Mouse (Mus musculus) inflammation-experienced regulatory T-cells, adult 6 months (primary cell): Measurements from ENCODE around the gene Impg1. TPM values are rescaled to one million over a fixed set of nuclear protein-coding genes. Genes with fewer than 3 reads are reported as not detected.
A peak's percentile ranks its signal among the peaks of the same experiment; 100 is the strongest.

Experiments
- ATAC-seq: one replicate; pipeline ENCODE4 v1.8.0; 2017
- polyA plus RNA-seq, 3 experiments: library from polyadenylated mRNA; unstranded; fragments of 100-300 nt; shearing (Covaris generic); gene quantifications; one replicate each; pipeline ENCODE4 v1.2.1; 2017

Gene Impg1
- polyA plus RNA-seq, result under 1 TPM in 2 of 3 experiments, not detected in 1; 0.28 to 0.46 TPM

DNA sequence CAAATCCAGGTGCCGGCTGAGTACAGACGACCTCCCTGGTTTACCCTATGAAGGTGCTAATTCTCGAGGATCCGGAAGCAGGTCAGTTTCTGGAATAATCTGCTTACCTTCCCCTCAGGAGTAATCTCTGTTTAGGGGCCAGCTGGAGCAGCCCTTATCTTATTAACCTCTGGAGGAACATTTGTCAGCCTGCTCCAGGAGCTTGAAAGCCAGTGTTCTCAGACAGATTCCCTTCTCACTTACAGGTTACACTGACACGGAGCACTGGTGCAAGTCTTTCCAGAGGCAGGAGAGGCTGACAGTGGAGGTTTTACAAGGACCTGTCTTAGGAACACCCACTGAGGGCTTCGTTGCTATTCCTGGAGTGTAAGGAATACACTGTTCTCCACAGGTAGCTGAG is at the start of gene Impg1:
Gene Impg1, minus strand, starts transcription at position 101 of the 400 bp plus-strand sequence.
- ATAC-seq, result no peak

DNA sequence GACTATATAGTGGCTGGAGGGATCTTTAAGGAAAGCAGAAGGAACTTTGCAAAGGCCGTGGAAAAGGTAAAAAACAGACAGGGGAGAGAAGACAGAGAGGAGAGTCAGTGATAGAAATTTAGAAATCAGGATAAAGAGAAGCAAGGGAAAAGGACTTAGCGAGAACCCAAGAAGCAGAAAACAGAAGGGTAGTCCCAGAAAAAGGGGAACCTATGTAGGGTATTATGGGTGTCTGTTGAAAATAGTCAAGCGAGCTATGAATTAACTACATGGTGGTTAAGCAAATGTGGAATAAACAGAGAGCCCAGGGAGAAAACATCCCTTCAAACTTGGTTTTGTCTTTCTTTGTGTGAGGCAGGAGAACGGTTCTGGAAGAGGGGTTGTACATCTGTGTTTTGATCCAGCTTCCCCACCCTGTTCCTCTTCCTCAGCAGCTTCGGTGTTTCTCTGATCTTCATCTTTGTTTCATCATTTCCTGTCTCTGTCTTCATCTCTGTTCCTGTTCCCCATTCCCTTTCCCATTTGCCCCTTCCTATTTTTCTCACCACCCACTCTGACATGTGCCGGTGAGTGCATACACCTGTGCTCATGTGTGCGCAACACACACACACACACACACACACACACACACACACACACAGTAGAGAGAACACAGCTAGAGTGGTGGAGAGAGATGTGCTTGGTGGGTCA is 44.3 kb upstream of the Impg1 start:
- no peak for ATAC-seq

DNA sequence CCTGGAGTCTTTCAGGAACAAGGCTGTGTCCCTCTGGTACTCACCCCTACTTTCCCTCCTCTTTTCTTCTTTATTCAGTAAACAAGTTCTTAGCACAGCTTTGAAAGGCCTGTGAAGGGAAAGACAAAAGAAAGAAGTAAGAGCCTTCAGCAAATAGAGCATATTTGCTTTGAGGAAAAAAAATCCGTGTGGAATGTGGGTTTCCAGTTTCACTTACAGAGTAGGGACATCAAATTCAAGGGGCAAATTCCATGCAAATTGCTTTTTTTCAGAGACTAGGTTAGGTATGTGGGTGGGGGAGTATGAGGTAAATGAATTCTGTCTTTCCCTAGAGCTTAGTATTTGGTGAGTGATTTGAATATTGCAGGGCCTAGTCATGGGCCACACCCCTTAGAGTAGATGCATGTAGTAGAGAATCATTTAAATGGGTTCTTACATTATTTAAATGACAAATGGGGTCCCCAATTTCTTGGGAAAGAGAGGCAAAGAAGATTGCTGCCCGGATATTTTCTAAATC is 39.3 kb upstream of the Impg1 start:
- no peak for ATAC-seq

DNA sequence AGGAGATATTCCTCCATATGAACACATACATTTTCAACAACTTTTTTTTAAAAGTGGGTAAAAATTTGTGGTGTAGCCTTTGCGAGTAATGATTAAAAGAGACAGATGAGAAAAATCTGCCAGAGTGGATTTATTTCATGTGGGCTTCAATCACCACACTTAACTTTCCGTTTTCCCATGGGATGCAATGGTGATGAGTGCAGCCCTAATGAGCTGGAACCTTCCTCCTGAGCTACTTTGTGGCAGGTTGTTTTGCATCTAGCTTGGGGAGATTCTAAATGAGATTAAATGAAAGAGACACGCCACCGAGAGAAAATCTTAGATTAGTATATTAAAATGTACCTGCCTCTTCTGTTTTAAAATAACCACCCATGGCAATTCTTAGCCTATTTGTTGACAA is 26.3 kb upstream of the Impg1 start:
- no peak for ATAC-seq

DNA sequence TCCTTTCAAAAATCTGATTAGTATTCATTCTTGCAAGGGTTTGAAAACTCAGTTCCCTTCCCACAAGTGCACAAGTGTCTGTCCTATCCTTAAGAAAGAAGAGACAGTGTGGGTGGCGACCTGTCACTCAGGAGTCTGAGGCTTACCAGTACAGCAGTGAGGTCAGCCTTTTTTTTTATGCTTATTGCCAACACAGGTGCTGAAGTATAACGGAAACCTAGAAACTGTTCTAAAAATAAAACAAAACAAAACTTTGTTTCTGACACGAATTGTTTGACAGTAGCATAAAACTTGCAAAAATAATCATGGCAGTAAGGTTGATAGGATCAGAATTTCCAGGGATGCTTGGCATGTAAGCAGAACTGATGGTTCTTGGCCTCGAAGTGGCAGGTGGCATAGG is 4.9 kb downstream of the Impg1 start:
- ATAC-seq, result no peak

DNA sequence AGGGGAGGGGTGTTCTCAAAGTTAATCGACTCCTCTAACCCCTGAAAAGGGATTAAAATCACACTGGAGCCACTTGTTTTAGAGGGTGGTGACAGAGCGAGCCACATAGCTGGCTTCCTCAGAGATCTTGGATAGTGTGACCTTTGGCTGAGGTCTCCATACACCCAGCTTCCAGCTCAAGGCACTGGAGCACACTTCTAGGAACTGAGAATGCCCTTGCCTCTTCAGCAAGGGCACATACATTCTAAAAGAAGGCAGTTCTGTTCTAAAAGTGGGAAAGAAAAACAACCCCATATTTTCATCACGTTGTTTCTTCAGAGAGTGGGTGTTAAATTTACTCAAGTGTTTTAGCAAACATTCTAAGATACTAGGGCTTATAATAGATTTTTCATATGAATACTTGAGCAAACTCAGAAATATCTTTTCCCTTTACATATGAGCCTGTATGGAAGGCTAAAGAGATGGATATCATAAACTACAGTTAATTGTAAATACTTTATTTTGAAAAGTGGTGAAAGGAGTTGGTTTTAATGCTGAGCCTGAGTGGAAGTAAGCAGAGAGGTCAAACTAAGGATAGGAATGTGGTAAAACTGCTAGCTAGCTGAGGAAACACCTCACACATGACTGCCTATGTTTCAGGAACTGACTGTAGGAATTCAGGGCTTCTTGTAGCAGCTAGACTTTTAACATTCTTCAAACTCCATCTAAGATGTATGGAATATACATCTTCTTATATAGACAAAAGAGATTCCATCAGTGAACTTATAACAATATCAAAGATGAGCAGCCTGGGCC is 14.6 kb downstream of the Impg1 start:
- no peak for ATAC-seq

DNA sequence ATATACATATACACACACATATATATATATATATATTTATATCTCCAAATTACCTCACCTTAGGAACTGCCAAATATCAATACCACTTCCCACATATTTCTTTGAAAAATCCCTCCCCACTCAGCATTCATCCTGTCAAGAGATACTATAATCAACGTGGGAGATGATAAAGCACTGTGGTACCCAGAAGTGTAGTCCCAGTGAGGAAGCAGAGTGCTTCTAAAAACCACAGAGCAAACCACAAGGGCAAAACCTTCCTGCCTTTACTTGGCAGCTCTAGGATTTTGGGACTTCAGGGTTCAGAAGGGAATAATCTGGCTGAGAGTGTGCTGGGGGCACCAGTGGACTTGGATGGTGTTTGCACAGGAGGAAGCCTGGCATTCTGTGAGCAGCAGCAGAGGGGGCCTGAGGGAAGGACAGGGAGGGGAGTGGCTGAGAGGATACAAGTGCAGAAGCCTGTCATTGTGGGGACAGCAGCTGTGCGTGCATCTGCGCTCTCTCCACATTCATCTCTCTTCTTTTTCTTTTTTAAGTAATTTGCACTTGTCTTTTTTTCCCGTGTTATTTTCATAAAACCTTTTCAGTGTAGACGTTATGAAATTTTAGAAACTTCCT is 24.1 kb downstream of the Impg1 start:
- no peak for ATAC-seq

DNA sequence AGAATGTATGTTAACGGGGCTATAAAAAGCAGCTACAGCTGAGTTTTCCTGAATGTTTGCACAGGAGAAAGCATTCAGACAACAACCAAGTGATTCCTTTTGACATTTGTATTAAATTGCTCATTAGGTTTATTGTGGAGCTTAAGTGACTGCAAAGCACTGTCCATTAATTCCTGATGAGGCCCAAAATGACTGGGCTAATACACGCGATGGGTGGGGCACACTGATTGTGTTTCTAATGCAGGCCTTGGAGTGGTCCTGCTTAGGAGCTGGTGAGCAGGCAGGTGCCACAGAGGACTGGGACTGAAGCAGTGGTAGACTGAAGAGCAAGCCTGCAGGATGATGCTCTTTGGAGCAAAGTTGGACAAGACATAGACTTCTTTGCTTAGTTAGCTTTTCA is 73.9 kb downstream of the Impg1 start:
- ATAC-seq, result no peak

DNA sequence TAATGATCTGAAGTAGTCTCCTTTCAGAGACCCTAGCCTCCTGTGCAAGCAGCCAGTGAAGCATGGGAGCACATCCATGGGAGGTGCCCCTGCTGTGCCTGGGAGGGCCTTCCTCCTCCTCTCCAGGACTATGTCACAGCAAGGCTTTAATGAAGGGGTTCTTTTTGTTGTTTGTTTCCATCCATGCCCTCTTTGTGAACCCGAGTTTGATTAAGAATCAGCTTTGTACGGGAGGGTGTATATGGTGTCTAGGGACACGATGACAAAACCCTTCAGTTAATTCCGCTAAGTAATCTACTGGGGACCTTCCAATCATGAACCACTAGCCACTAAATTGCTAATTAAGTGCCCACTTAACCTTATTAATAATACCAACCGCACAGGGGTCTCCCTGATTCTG is 74.3 kb downstream of the Impg1 start:
- ATAC-seq, result no peak

DNA sequence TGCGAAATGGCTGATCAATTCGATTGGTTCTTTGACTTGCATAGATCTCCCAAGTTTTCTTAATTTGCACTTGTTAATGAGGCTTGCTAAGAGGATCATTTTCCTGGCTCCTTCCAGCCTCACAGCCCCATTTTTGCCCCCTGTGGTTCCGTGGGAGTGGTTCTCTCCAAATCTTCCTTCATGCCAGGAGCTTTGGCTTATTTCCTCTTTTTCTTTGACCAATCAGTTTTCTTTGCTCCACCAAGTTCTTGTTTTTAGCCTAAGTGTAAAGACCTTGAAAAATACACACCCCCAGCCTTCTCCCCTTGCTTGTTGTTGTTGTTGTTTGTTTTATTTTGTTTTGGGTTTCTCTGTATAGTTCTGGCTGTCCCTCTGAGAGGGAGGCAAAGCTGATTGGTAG is 77.4 kb downstream of the Impg1 start:
- ATAC-seq, result no peak

DNA sequence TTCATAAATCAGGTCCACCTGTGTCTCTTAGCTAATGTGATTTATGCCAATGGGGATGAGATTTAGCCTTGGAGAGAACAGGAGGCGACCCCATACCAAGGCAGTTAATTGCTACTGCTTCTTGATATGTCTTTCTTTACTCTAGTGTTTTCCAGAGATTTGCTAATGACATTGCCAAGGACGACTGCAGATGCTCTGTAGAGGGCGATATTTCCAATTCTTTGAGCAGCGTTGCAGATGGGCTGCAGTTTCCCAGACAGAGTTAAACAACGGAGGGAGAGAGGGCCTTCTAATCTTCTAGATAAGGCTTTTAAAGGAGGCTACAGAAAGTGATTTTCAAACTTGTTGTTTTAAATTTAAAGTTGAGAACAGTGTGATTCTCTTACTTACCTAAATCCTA is 78.8 kb downstream of the Impg1 start:
- ATAC-seq, result no peak

DNA sequence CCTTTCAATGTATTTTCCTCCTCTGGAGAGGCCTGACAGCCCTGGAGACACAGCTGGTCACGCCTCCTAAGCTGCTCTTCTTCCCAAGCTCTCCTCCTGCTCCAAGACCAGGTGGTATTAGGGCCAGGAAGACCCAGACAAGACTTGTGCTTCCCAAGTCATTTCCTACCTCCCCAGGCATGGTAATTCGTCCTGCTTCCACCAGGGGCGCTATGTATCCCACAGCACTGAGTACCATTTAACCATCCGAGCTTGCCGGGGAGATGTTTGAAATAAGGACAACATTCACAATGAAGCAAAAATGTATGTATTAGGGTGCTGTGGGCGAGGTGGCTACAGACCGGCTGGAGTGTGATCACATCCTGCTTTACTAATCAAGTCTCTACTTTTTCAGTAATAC is 79.3 kb downstream of the Impg1 start:
- ATAC-seq, result peak; percentile 75

DNA sequence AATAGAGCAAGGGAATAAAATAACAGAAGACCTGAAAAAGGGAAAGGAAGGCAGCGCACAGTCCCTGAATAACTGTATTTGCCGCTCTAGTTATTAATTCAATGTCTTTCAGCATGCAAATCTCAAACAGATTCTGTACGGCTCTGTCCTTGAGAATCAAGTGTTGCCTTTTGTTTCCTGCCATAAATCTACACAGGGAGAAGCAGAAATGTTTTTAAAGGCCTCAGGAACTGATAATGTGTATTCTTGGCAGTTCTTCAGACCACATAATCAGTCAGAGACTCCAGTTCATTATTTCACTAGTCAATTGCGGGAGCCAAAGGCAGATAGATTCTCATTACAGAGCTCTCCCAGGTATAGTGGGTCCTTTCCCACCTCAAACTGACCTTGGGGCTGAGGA is 82.6 kb downstream of the Impg1 start:
- no peak for ATAC-seq

DNA sequence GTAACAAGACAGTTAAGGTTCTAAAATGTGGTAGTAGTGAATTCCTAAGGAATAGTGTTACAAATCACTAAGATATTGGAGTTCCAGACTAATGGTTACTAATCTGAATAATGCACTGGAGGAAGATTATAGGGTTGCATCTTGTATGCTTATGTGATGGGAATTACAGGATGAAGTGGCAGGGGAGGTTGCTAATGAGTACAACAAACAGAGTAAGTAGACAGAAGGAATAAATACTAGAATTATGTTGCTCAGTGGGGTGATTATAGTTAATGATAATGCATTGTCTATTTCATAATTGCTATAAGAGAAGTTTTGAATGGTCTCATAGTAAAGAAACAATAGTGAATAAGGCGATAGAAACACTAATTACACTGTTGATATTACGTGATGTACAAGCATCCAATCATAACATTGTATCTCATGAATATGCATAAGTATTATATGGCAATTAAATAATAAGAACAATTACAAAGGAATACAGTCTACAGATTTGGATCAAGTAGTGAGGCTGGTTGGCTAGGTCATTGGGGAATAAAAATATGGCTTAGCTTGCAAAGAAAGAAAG is 85.1 kb downstream of the Impg1 start:
- no peak for ATAC-seq

DNA sequence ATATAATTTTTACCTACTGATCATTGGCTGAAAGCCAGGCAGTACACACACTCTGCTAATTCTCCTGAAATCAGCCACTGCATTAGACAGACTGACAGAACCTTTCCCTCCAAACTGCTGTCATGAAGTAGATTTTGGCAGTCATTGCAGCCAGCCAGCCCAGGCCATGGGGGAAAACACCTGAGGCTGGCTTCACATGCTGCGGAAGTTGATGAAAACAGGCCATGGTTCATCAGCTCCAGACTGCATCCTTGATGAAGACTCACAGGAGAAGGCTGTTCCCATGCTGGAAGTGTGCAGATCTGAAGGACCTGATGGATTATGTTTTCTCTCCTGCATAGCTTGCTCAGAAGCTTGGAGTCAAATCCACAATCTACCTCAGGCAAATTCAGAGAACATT is 91.2 kb downstream of the Impg1 start:
- no peak for ATAC-seq

DNA sequence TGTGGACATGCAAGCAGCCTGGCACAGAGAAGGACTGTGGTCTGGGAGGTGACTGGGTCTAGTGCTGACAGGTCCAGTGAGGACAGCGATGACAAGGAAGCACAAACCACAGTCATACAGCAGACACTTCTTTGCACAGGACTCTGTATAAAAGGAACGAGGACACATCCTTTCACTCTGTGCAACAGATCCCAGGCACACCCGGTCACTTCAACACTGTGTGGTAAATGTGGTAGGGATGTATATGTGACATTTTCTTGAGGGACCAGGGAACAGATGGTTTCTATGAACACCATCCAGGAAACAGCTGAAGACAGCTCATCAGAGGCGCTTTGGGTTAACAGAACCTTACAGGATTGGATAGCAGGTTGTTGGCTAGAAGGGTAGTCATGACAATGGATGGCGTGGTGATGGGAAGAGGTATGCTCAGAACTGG is 92.0 kb downstream of the Impg1 start:
- ATAC-seq, result no peak

DNA sequence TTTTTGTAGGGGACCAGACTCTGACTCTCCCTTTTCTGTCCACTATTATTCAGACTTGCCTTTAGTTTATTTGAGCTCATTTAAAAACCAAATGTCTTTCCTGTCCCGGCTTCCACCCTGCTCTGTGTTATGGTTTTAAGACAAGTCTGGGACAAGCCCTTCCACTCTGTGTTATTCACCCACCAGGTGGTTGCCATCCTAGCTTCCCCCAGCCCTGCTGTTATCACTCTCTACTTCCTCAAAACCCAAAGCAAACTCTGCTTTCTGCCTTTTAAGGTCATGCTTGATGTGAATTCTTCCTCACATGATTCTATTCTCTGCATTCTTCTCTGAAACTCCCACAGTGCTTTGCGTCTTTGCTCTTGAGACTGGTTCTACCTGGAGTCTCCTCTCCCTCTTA is 96.6 kb downstream of the Impg1 start:
- ATAC-seq, result no peak

DNA sequence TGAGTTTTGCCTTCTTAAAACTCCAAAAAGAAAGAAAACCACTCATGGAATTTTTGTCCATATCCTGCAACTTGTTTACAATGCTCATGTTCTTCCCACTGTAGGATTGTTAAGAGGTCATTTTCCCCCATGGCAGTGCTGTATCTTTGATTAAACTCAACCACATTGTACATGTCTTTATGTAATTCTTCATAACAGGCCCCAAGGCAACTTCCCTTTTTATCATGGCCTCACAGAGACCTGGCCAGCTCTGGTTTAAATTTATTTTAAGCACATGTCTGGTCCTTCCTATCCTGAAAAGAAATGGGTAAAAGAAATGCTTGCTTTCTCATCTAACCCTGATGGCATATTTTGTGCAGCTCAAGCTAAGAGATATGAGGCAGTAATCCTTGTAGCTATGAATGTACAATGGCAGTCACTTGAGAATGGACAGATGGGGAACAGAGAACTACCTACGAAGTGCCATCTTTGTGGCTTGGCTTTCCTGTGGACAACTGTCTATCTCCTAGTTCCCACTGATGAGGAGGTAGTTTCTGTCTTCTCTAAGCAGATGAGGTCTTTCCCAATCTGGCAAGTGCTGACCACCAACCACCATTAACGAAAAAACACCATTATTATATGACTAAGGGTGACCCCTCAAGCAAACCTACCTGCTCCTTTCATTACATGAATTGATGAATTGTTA is 97.6 kb downstream of the Impg1 start:
- no peak for ATAC-seq

DNA sequence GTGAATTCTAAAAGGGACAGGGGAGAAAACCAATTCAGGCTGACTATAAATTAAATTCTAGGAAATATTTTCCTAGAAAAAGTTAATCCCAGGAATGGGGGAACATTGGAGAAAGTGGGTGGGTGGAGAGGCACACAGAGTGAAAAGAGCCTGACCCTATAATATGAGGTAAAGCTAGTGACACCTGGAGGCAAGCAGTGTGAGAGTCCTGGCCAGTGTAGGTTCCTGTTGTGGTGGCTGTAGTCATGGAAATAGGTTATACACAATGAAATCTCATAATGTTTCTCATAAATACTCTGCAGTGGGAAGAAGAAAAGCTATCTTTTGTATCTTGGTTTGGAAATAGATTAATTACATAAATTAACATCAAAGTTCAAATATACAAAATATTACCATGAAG is 105.2 kb downstream of the Impg1 start:
- ATAC-seq, result no peak

DNA sequence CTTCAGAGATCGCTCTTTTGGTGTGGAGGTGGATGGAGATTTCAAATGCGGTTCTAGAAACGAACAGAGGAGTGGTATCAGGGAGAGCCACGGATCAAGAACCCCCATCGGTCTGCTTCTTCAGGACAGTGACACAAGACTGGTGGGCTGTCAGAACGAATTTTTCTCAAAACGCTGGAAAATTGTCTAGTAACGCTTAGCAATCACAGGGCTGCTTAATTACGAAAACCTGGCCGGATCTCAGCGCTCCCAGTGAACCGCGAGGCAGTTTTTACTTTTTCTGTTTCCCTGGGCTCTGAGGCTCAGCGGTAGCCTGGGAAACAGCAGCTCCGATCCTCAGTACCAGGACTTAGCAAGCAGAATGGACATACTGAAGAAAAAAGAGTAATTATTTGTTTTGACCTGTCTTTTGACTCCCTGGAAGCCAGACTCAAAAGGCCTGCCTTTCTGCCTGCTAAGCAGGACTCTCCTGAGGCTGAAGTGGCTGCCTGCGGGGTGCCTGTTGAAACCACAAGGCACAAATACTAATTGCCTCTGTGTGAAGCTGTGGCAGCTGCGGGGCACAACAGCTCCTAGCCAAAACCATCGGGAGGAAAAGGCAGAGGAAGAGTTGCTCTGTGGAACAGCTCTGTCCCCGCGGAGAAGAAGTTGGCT is 113.5 kb downstream of the Impg1 start:
- ATAC-seq, result no peak

DNA sequence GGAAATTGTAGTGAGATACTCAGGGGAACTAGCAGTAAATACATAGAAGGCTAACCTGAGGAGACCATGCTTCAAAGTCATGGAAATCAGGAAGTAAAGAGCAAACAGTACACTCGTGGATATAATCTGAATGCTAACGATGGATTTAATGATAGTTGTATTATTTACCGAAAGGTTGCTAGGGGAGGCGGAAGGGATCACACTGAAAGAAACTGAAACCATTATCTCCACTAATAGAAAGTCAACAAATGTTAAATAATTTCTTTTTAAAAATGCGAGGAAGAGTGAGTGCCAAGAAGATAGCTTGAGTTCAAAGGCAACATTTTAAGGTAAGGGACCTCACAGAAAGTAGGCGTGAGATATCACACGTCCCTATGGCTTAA is 114.0 kb downstream of the Impg1 start:
- no peak for ATAC-seq

DNA sequence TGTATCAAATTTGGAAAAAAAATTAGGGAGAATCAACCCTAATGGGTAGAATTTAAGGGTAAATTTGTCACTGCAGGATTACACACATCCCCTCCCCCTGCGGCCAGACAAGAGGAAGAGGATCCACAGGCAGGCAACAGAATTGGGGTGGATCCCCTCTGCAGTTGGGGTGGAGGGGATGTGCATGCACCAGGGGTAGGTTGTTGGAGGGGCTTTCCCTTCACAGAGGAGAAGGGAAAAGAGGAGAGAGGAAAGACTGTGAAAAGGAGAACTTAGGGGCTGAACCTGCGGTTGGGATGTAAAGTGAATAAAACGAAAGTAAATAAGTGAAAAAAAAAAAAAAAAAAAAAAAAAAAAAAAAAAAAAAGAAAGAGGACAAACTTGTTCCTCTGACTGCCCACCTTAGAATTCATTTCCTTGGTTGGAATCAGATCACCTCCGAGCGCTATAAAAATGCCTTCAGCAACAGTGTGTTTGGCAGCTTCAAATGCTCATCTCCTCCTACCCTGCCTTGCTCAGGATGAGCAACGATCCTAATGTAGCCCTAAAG is 120.8 kb downstream of the Impg1 start:
- ATAC-seq, result peak; percentile 44
